Mouse (Mus musculus): ENCODE data around the gene Misp.

DNA sequence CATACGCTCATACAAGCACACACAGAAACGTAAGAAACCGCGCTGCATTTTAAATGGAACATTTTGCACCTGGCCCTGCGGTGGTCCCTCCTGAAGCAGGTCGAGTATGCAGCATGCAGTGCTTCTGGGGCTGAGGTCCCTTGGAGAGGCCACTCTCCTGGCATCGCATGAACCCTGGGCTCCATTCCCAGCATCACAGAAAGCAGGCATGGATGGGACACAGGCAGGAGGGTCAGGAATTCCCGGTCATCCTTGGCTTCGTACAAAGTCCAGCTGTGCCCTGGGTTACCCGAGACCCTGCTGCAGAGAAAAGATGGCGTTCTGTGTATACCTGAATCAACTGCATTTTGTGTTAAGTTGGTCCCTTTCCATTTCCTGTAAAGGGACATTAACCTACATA, 20.3 kb upstream of the Misp start:
- TF ChIP-seq CTCF (conservative IDR thresholded peaks at IDR 0.05; ENCODE audit: insufficient read depth, insufficient read length, low read depth, low read length), result no peak
- TF ChIP-seq POLR2A (IDR thresholded peaks at IDR 0.05; ENCODE audit: low read depth, low read length), result no peak

All from kidney, adult 2 months (tissue).